Mouse (Mus musculus): ENCODE results near the gene Cd151.

- TF ChIP-seq CTCF (IDR thresholded peaks at IDR 0.05) = no peak
- no peak for TF ChIP-seq EP300 (IDR thresholded peaks at IDR 0.05)
These were observed 5.0 kb downstream of the Cd151 start for GRCm38 (mm10) chr7:141472226-141472625.

Data from lung, postnatal 0 days (tissue).